Mouse (Mus musculus): Measurements from ENCODE around the gene Rrp8. TPM values are rescaled to one million over a fixed set of nuclear protein-coding genes. Genes with fewer than 3 reads are reported as not detected.
"Not testable (repeated sequence)": the region's sequence is repeated elsewhere in the genome, so short reads cannot be mapped to it uniquely, and the experiment has no call there.

The Rrp8 gene
- polyA plus RNA-seq, 1 experiment = 20.7 TPM

GRCm38 (mm10) chr7:105751491-105752433 is 14.6 kb upstream of the Rrp8 start, which contains the start of gene Tpp1:
TSS of gene Tpp1 (minus strand) at chr7:105752235.
- TF ChIP-seq GATA1 (IDR thresholded peaks at IDR 0.05; ENCODE audit: borderline replicate concordance, low read length) = no peak
- no peak for TF ChIP-seq FLI1 (IDR thresholded peaks at IDR 0.05; ENCODE audit: low read length)
- Histone ChIP-seq H3K9me3 (no peaks in the 10 kb centered on the region), H3K27me3 (replicated peaks) (peaks cover 27% of the 10 kb centered on the region), H3K4me1 (peaks cover 42% of the 10 kb centered on the region), H3K36me3 (replicated peaks; ENCODE audit: low read length) (peaks cover 42% of the 10 kb centered on the region), H3K4me3 (replicated peaks) (peak within 1 kb of the TSS; percentile 98)

GRCm38 (mm10) chr7:105747776-105748175 is 10.6 kb upstream of the Rrp8 start:
- no peak for TF ChIP-seq GATA1 (IDR thresholded peaks at IDR 0.05; ENCODE audit: borderline replicate concordance, low read length)
- no peak for TF ChIP-seq FLI1 (IDR thresholded peaks at IDR 0.05; ENCODE audit: low read length)
- H3K27me3 ChIP-seq (replicated peaks) = no peaks in the 10 kb centered on the region
- H3K9me3 ChIP-seq = no peaks in the 10 kb centered on the region
- H3K36me3 ChIP-seq (replicated peaks; ENCODE audit: low read length) = peaks cover 65% of the 10 kb centered on the region
- H3K4me1 ChIP-seq = peaks cover 49% of the 10 kb centered on the region
- H3K4me3 ChIP-seq (replicated peaks) = no peak overlapping the region

GRCm38 (mm10) chr7:105743926-105744590 is 6.9 kb upstream of the Rrp8 start, which contains the start of gene Taf10:
TSS of gene Taf10 (minus strand) at chr7:105744361.
- Histone ChIP-seq H3K4me1 (peaks cover 55% of the 10 kb centered on the region), H3K9me3 (no peaks in the 10 kb centered on the region), H3K27me3 (replicated peaks) (no peaks in the 10 kb centered on the region), H3K4me3 (replicated peaks) (peak within 1 kb of the TSS; percentile 98), H3K36me3 (replicated peaks; ENCODE audit: low read length) (peaks cover 81% of the 10 kb centered on the region)
- no peak for TF ChIP-seq GATA1 (IDR thresholded peaks at IDR 0.05; ENCODE audit: borderline replicate concordance, low read length)
- TF ChIP-seq FLI1 (IDR thresholded peaks at IDR 0.05; ENCODE audit: low read length) = no peak

- H3K4me1 ChIP-seq = peaks cover 59% of the 10 kb centered on the region
- H3K36me3 ChIP-seq (replicated peaks; ENCODE audit: low read length) = peaks cover 80% of the 10 kb centered on the region
- H3K4me3 ChIP-seq (replicated peaks) = peak overlapping the region; percentile 98
- not testable (repeated sequence) for H3K9me3 ChIP-seq; H3K27me3 ChIP-seq (replicated peaks)
Measured at GRCm38 (mm10) chr7:105743246-105743925, 6.2 kb upstream of the Rrp8 start.

- peak overlapping the region; percentile 98 for H3K4me3 ChIP-seq (replicated peaks)
Measured at GRCm38 (mm10) chr7:105742539-105743215, 5.5 kb upstream of the Rrp8 start.

GRCm38 (mm10) chr7:105741978-105742377 is 4.8 kb upstream of the Rrp8 start:
- TF ChIP-seq GATA1 (IDR thresholded peaks at IDR 0.05; ENCODE audit: borderline replicate concordance, low read length) = no peak
- no peak for TF ChIP-seq FLI1 (IDR thresholded peaks at IDR 0.05; ENCODE audit: low read length)
- Histone ChIP-seq H3K9me3 (no peaks in the 10 kb centered on the region), H3K4me3 (replicated peaks) (no peak overlapping the region), H3K27me3 (replicated peaks) (no peaks in the 10 kb centered on the region), H3K36me3 (replicated peaks; ENCODE audit: low read length) (peaks cover 70% of the 10 kb centered on the region), H3K4me1 (peaks cover 59% of the 10 kb centered on the region)

More at GRCm38 (mm10) chr7:105742539-105743215, 5.5 kb upstream of the Rrp8 start:
- peaks cover 77% of the 10 kb centered on the region for H3K36me3 ChIP-seq (replicated peaks; ENCODE audit: low read length)
- not testable (repeated sequence) for H3K27me3 ChIP-seq (replicated peaks); H3K9me3 ChIP-seq
- H3K4me1 ChIP-seq = peaks cover 59% of the 10 kb centered on the region

- no peaks in the 10 kb centered on the region for H3K9me3 ChIP-seq
- no peak for TF ChIP-seq FLI1 (IDR thresholded peaks at IDR 0.05; ENCODE audit: low read length)
- TF ChIP-seq GATA1 (IDR thresholded peaks at IDR 0.05; ENCODE audit: borderline replicate concordance, low read length) = no peak
- peaks cover 59% of the 10 kb centered on the region for H3K36me3 ChIP-seq (replicated peaks; ENCODE audit: low read length)
- H3K27me3 ChIP-seq (replicated peaks) = no peaks in the 10 kb centered on the region
- H3K4me1 ChIP-seq = peaks cover 59% of the 10 kb centered on the region
- H3K4me3 ChIP-seq (replicated peaks) = no peak overlapping the region
Measured at GRCm38 (mm10) chr7:105740851-105741250, 3.7 kb upstream of the Rrp8 start.

- TF ChIP-seq GATA1 (IDR thresholded peaks at IDR 0.05; ENCODE audit: borderline replicate concordance, low read length) (no peak), FLI1 (IDR thresholded peaks at IDR 0.05; ENCODE audit: low read length) (no peak)
- no peaks in the 10 kb centered on the region for H3K9me3 ChIP-seq
- peaks cover 64% of the 10 kb centered on the region for H3K4me1 ChIP-seq
- no peaks in the 10 kb centered on the region for H3K27me3 ChIP-seq (replicated peaks)
- peaks cover 55% of the 10 kb centered on the region for H3K36me3 ChIP-seq (replicated peaks; ENCODE audit: low read length)
- H3K4me3 ChIP-seq (replicated peaks) = peak overlapping the region; percentile 91
Measured at GRCm38 (mm10) chr7:105740089-105740795, 3.1 kb upstream of the Rrp8 start.

GRCm38 (mm10) chr7:105738948-105739347 is 1.8 kb upstream of the Rrp8 start:
- no peaks in the 10 kb centered on the region for H3K27me3 ChIP-seq (replicated peaks)
- H3K9me3 ChIP-seq = no peaks in the 10 kb centered on the region
- peaks cover 69% of the 10 kb centered on the region for H3K4me1 ChIP-seq
- TF ChIP-seq GATA1 (IDR thresholded peaks at IDR 0.05; ENCODE audit: borderline replicate concordance, low read length) (0 out of 3 replicates have a peak, but pooled peaks have one; percentile 45), FLI1 (IDR thresholded peaks at IDR 0.05; ENCODE audit: low read length) (peak; percentile 83)
- H3K36me3 ChIP-seq (replicated peaks; ENCODE audit: low read length) = peaks cover 64% of the 10 kb centered on the region
- peak overlapping the region; percentile 91 for H3K4me3 ChIP-seq (replicated peaks)

Measured in megakaryocyte, embryonic 14.5 days (primary cell).